Mouse (Mus musculus) embryo, embryonic 10 days (tissue): ENCODE measurements around the gene Hoxd3.
A peak's percentile ranks its signal among the peaks of the same experiment; 100 is the strongest.

ENCODE experiments used
- DNase-seq: peaks from one replicate; pipeline ENCODE4 v3.0.0-alpha.2; 2015; ENCODE audit warnings: low spot score

Gene Hoxd3

DNA sequence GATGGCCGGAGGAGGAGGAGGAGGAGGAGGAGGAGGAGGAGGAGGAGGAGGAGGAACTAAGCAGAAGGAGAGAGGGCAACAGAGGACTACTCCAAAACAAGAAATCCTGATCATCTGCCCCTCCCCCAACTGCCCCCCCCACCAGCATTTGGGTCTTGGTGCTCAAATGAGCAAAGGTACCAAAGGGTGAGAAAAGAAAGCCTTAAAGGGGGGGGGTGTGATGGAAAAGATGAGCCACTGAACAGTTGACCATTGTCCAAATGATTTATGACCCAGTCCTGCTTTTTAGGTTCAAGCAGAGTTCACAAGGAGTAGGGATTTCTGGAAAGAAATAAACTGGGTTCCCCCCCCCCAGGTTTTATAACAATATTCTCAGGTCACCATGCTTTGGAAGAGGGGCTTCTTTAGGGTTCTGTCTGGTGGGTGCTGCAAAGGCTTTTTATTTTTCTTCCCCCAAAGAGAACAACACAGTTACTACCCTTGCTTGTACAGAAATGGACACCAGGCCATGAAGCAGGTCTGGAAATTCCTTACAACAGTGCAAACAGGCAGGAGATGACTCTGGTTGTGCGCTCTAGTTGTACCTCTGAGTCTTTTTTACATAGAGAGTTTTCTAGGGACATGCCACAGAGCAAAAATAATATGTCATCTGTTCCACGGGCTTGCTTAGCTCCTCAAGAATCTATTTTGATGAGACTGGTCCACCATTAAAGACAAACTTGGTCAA, 29.7 kb downstream of the Hoxd3 start:
- peak; percentile 66 for DNase-seq

DNA sequence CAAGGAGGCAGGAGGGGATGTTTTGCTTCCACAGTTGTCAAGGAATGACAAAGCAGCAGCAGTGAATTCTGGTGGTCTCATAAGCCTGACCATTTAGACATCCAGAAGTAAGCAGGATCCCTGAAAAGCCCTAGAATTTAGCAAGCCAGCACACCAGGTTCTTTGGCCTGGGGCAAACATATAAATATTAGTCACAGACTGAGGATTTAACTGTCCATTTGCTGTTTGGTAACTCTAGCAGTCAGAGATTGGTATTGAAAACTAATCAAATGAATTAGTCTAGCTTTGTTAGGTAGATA, 30.2 kb downstream of the Hoxd3 start:
- no peak for DNase-seq

DNA sequence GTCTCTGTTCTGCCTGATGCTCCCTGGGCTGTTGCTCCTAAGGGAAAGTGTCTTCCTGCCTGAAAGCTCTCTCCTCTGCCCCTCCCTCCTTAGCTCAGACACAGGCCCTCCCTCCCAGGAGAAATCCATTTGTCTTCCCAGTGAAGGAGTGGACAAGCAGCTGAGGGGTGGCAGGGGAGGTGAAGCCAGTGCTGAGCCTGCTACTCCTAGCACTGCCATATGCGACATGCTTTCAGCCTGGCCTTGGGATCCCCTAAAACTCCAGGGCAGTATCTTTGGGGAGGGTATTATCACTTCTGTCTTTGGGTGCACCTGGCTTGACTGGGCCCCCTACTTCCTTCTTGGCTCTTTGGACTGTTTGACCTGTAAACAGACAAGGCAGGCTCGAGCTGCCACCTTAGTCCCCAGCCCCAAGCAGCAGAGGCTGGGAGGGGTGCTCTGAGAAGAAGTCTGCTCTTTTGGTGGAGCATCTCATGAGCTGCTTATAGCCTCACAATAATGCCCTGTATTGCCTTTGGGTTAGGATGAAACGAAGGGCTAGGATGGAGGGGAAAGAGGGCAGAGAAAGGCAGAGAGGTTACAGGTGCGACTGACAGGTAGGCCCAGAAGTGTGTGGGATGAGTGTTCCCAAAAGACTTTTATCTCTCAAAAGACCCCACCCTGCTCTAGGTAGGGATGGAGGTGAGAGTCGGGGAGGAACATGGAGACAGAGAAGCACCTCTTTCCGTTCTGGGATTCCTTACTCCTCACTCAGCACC, 34.0 kb downstream of the Hoxd3 start:
- peak; percentile 82 for DNase-seq

DNA sequence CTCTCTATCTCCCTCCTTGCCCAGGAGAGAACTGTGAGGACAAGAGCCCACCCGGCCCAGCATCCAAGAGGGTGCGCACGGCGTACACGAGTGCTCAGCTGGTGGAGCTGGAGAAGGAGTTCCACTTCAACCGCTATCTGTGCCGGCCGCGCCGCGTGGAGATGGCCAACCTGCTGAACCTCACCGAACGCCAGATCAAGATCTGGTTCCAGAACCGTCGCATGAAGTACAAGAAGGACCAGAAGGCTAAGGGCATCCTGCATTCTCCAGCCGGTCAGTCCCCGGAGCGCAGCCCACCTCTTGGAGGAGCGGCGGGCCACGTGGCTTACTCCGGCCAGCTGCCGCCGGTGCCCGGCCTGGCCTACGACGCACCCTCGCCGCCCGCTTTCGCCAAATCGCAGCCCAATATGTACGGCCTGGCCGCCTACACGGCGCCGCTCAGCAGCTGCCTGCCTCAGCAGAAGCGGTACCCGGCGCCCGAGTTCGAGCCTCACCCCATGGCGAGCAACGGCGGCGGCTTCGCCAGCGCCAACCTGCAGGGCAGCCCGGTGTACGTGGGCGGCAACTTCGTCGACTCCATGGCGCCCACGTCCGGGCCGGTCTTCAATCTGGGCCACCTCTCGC, 34.7 kb downstream of the Hoxd3 start:
- DNase-seq: peak; percentile 45

- DNase-seq: peak; percentile 68
These were observed 35.3 kb downstream of the Hoxd3 start for GRCm38 (mm10) chr2:74747006-74747405.

DNA sequence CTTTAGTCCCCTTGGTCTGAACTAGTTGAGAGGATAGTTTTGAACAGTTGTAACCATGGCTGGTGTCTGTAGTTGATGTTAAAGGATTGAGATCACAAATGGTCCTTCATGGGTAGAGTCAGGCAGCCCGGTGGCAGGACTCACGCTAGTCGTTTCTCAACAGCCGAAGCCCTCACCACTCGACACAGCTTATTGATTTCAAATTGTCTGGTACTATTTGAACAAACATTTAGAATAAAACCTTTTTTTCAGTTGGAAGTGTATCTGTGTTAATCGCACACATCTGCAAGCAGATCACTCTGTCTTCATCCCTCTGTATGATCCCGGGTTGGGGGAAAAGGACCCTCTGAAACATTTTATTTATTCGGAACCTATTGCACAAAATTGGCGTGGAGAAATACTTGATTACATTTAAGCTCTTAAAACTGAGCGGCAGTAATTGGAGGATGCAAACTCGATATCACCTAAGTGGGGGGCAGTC, 36.0 kb downstream of the Hoxd3 start:
- peak; percentile 49 for DNase-seq

DNA sequence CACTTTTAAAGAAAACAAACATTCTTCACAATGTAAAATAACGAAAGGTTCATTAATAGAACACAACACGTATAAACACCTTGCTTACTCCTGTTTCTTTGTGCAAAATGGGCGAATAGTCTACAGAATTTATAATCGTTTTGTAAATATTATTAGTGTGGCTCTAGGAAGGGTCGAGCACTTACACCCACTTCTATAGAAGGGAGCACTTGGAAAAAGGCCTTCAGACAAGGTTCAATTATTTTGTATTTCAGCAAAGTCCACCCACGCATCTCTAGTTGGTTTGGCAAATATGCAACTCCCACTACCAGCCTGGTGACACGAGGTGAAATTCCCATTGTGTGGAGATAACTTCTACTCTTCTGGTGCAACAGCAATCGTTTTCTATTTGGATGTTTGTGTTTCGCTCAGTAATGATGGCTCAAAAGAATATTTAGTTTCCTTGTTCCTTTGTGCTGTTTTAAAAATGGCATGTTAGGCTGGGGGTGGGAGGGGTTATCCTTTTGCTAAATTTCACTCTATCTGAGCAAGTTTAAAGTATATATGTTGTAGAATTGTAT, 36.8 kb downstream of the Hoxd3 start:
- peak; percentile 30 for DNase-seq

DNA sequence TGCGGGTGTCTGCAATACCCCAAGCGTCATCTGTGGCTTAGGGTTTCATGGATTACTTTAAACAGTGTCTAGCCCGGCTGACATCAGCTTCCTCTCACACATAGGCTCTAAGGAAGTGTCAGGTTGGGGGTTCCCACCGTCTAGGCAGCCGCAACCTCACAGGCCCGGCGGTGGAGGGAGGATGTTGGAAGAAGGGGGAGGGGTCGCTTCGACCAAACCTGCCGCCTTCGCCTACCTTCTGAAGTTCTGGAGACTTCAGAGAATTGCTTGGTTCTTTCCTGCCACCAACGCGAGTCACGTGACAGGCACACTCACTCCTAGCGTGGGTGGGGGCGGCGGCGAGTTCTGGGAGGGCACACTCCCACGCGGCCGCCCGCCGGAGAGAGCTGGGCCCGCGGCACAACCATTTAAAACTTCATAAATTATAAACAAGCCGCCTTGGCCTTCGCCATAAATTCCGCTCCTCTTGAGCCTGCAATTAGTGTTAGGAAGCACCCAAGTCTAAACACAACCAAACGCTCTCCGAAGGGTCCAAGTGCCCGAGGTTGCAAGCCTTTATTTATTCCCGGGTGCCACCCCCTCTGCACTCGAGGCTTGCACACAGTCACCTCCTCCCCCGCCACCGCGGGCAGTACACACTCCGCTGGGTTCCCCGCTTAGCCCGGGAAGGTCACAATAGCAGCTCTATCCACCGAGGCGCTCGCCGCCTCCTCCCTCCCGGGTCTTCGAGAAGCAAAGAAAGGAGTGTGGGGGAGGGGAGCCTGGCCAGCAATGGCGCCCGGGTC, 37.8 kb downstream of the Hoxd3 start:
- peak; percentile 88 for DNase-seq

DNA sequence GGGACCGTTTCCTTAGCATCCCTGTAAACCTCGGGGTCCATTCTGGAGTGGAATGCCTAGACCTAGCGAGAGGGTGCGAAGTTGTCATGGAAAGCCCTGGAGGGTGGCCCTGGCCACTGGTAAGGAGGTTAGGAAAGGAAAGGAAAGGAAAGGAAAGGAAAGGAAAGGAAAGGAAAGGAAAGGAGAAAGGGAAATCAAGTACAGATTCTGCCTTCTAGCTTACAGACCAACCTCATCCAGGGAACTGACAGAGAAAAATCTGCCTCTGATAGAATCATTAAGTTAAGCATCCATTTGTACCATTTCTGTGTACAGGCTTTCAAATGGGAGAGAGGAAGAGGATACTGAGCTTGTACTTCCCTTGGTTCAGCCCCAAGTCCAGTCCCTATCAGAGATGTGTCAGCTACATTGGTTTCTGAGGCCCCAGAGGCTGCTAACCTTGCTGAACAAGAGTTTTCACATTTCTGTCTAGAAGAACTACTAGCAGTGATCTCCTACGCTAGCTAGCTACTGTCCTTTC, 39.1 kb downstream of the Hoxd3 start:
- DNase-seq: no peak

DNA sequence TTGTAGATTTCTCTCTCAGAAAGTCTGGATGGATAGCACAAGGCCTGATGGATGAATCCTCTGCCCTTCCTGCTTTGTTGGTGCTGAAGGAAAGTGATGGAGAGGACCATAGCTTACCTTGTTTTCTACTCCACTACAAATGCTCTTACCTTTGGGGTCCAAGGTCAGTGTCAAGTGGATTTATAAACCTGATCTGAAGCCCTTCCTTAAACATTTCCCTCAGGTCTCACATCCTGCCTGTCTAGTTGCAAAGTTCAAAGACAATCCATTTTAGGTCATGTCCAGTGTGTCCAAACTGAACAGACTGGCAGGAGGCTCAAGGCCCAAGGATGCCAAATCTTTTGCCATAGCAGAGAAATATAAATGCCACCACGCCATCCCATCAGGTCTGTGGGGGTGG, 40.1 kb downstream of the Hoxd3 start:
- DNase-seq: no peak

DNA sequence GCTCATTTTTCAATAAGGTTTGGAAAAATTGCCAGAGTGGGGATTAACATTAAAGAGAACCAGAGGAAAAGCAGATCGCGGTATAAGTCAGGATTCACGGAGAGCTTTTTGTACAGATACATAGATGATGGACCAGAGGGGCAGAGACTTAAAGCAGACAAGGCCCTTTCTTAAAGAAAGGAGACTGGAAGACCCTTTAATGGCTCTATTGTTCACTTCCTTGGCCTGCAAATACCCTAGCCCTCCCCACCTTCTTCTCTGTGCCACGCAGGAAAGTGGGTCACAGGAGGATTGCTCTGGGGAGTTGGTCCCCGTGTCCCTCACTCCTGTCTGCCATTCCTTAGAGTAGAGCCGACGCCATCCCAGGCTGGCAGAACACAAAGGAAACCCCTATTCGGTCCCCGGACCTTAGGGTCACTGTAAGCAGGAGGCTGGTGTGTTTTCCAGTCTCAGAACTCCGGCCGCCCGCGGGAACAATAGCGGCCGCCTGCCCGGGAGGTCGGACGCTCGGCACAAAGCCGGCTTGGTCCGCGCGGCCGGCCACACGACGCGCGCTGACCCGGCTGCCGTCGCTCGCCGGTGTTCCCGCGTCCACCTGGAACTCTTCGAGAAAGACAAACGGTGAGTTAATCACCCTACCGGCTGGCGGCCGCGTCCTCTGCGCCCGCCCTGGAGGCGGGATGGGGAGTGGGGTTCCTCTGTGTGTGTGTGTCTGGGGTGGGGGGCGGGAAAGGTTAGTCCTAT, 40.9 kb downstream of the Hoxd3 start:
- peak; percentile 78 for DNase-seq

DNA sequence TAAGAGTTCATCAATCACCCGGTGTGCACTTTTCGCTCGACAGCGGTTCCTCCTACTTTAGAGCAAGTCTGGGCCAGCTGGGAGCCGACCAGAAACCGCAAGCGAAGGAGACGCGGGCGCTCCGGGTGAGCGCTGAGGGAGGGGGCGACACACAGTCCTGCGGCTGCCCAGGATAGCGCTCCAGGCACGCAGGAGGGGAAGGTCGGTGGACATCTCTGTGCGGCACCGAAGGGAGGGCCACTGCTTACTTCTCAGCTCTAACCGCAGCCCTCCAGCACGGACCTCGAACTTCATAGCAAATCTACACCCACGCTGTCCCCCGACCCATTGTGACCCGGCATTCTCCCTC, 41.4 kb downstream of the Hoxd3 start:
- no peak for DNase-seq

GRCm38 (mm10) chr2:74753711-74754110, 42.0 kb downstream of the Hoxd3 start:
- DNase-seq: no peak

- DNase-seq: peak; percentile 44
These were observed 48.4 kb downstream of the Hoxd3 start for GRCm38 (mm10) chr2:74760146-74760545.

- DNase-seq: peak; percentile 37
These were observed 50.2 kb downstream of the Hoxd3 start for GRCm38 (mm10) chr2:74761941-74762340.

DNA sequence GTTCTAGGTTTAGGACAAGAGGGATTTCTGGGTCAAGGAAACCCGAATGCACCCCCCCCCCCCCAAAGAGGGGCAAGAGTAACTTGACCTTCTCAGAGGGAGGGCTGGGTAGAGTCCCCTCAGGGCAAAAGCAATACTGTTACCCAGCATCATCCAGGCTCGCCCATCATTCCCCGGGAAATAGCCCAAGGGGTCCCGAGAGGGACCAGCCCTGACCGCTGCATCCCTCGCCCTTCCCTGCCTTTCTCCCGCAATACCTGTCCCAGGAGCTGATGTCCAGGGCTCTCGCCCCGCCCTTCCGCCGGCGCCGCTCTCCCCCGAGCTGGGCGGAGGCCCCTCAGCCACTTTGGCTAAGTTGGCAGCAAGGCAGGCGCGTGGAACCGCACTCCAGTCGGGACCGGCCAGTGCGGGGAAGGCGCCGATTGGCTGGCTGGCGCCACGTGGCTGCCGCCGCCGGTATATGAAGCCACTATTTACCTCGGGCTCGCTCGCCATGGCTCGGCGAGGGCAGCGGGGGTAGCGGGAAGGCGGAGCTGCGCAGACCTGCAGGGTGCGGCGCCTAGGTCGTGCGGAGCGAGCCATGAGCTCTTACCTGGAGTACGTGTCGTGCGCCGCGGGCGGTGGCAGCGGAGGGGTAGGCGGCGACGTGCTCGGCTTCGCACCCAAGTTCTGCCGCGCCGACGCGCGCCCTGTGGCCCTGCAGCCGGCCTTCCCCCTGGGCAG, 51.0 kb downstream of the Hoxd3 start, which contains the start of gene Hoxd1:
Hoxd1 (plus strand) TSS at position 459 of the 723 bp plus-strand sequence.
- peak; percentile 84 for DNase-seq

DNA sequence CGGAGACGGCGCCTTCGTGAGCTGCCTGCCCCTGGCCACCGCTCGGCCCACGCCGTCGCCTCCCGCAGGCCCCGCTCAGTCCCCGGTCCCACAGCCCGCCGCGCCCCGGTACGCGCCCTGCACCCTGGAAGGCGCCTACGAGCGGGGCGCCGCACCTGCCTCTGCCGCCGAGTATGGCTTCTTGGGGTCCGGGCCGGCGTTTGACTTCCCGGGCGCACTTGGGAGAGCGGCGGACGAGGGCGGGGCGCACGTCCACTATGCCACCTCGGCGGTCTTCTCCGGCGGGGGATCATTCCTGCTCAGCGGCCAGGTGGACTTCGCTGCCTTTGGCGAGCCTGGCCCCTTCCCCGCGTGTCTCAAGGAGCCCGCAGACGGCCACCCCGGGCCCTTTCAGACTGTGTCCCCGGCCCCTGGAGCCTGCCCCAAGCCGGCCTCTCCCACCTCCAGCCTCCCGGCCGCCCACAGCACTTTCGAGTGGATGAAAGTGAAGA, 51.6 kb downstream of the Hoxd3 start:
- DNase-seq: no peak

GRCm38 (mm10) chr2:74763976-74764375, 52.2 kb downstream of the Hoxd3 start:
- no peak for DNase-seq

DNA sequence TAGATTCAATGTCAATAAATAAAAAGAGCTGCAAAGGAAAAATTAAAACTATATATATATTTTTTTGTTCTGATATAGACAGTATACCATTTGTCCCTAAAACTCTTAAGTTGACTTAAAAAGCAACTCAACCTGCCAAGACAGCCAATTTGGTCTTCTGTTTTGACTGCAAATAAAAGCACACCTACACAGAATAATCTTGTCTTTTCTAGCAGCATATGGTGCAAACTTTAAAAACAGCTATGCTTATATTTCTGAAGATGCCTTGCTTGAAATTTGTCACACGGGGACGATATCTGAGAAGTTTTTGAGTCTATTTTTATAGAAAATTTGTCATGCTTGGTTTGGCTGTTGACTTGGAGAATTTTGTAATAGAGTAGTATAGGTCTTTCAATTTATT, 62.6 kb downstream of the Hoxd3 start:
- no peak for DNase-seq
